8 mouse cellular contexts compared by ENCODE assay signal in the genomic region with DNA sequence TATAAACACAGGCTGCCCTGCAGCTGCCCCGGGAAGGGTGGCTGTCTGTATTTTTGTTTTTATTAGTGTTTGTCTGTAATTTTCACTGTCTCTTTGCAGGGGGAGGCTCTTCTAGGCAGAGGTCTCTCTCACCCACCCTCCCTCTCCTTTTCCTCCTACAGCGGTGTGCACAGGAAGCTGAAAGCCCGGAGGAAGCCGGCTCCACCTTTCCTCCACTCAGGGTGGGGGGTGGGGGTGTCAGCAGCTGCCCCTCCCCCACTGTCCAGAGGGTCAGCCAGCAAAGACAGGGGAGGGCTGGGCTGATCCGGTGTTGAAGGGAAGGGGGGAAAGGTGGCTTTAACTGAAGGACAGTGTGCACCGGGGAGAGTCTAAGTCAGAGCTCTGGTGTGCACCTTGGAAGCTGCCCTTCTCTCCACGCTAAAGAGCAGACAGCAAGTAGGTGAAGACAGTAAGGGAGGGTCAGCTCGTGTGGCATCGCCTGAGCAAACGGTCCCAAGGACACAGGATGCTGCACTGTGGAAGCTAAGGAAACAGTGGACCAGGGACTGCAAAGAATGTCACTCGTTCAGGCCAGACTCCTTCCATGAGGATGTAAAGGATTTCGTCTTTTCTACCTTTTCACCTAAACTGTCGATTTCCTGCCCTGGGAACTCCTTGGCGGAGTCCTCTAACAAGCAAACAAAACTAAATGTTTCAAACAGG. TPM values are rescaled to one million over a fixed set of nuclear protein-coding genes. Genes with fewer than 3 reads are reported as not detected.
A peak's percentile ranks its signal among the peaks of the same experiment; 100 is the strongest.
DNase-seq lines count a peak whose midpoint lies in the region; ATAC-seq lines count a peak whose summit lies in the region.

No protein-coding gene starts in this region.

- no peak overlapping the region for H3K4me3 ChIP-seq in embryonic facial prominence, embryonic 14.5 days (ENCODE audit: low read depth, low read length)

- no peaks in the 10 kb centered on the region for H3K9me3 ChIP-seq in embryonic facial prominence, embryonic 14.5 days (ENCODE audit: control insufficient read depth, low read length)

- peak overlapping the region; percentile 75 for H3K27ac ChIP-seq in embryonic facial prominence, embryonic 14.5 days (replicated peaks; ENCODE audit: low read depth, low read length)

- WGBS in embryonic facial prominence, embryonic 14.5 days, result 14% methylated on average over 14 of the region's 14 CpGs

- H3K36me3 ChIP-seq in embryonic facial prominence, embryonic 14.5 days (ENCODE audit: control insufficient read depth, insufficient read depth, low read length), result no peaks in the 10 kb centered on the region

- H3K4me2 ChIP-seq in embryonic facial prominence, embryonic 14.5 days (ENCODE audit: low read depth, low read length), result peak overlapping the region; percentile 41

- no peaks in the 10 kb centered on the region for H3K27me3 ChIP-seq in embryonic facial prominence, embryonic 14.5 days (replicated peaks; ENCODE audit: control insufficient read depth, insufficient read depth, low read length)

- peak; percentile 55 to 80 for DNase-seq in heart, adult 18-20 months
- no peak for DNase-seq in heart, adult 8-10 months (ENCODE audit: low spot score)
- DNase-seq in embryonic facial prominence, embryonic 14.5 days (ENCODE audit: low spot score), result no peak
- peak; percentile 57 for DNase-seq in lung, postnatal 36 days
- DNase-seq in cerebellum, adult 11 months, result no peak
- DNase-seq in frontal cortex, postnatal 14 days (ENCODE audit: low spot score in 2 of 2), result no peak
- no peak for DNase-seq in cerebellum, adult 11-12 months

- no peak for ATAC-seq in embryonic facial prominence, embryonic 14.5 days (ENCODE audit: low read depth)
- peak; percentile 60 for ATAC-seq in inflammation-experienced regulatory T-cells, adult 6 months

- H3K9ac ChIP-seq in embryonic facial prominence, embryonic 14.5 days (ENCODE audit: low read depth, low read length), result peak overlapping the region; percentile 45

- H3K4me1 ChIP-seq in embryonic facial prominence, embryonic 14.5 days (ENCODE audit: control insufficient read depth, insufficient read depth, low read length), result peaks cover 59% of the 10 kb centered on the region

RNA-seq across cellular contexts. Expression of gene Rassf3, which starts 46.0 kb away (rescaled TPM):
- 100 to 1,000 TPM; 131 to 138 TPM for total RNA-seq in heart, adult 18-20 months (2021)
- total RNA-seq in heart, adult 8-10 months (2022), result 100 to 1,000 TPM; 131 to 151 (median 141) TPM
- polyA plus RNA-seq in embryonic facial prominence, embryonic 14.5 days (2014; fragmentation: Nextera tagmentation; extraction: Ambion mirVana), result 23.6 and 27.0 TPM in 2 replicates
- 1 to 10 TPM; 6.1 to 6.8 (median 6.2) TPM for polyA plus RNA-seq in inflammation-experienced regulatory T-cells, adult 6 months (2017; shearing (Covaris generic))

Comparison
In these comparisons a context has a peak if more than half of its experiments do, and no peak if none do; other contexts are left out.
1. DNase-seq: peak in heart, adult 18-20 months (2 of 2) and lung, postnatal 36 days (single experiment); none in heart, adult 8-10 months (single experiment), embryonic facial prominence, embryonic 14.5 days (single experiment), cerebellum, adult 11 months (single experiment), frontal cortex, postnatal 14 days (0 of 2) and cerebellum, adult 11-12 months (single experiment).